Mouse (Mus musculus): ENCODE results near the gene Mycl. TPM values are rescaled to one million over a fixed set of nuclear protein-coding genes. Genes with fewer than 3 reads are reported as not detected.

Gene Mycl
- polyA plus RNA-seq, 1 experiment from 2014 or later = 76.1 TPM

DNA sequence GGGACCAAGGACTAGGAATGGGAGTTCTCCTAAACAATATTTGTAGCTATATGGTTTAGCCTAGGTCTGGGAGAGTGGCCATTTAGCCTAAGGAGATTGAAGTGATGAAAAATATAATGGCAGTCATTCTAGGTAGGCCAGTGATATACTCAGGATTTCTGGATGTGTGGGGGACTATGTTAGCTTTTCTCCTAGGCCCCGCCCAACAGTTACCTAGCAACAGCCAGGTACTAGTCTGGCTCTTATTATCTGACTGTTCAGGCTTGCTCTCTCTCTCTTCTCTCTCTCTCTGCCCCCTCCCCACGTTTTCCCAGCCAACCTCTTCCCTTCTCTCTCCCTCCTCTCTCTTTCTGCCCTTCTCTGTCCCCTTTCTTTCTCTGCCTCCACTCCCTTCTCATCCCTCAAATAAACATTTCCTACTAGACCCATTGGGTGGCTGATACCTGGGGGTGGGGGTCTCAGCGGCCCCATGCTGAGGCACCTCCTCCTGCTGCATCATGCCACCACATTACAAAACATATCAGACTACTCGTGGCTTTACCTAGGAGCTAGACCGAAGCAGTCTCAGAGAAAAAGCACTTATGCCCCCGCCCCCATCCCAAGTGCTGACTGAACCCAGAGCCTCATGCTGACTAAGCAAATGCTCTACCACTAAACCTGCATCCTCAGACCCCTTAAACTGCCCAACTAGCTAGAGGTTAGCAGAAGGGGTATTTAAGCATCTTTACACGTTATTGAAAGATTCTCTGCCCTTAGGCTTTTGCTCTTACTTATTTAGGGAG lies 19.2 kb downstream of the Mycl start:
- 18% methylated on average over 7 of the region's 7 CpGs for WGBS

DNA sequence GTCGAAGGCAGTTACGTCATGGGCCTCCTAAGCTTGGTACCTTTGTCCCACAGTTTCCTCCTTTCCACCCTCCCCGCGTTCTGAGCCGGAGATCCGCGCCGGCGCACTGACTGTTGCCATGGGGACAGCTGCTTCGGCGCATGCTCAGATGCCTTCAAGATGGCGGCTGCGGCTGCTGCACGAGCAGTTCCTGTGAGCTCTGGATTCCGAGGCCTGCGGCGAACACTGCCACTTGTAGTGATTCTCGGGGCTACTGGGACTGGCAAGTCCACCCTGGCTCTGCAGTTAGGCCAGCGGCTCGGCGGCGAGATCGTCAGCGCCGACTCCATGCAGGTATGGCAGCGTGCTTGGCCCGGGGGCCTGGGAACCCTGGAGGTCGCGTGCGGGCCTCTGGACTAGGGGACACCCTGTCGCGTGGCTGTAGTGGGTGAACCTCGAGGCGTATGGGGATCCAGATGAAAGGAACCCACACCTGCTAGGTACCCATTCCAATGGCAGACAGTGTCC lies 21.1 kb downstream of the Mycl start, which contains the start of gene Trit1:
TSS of gene Trit1 (plus strand) at position 147 of the 507 bp plus-strand sequence.
- peak within 1 kb of the TSS; percentile 95 for H3K27ac ChIP-seq (ENCODE audit: low read depth, low read length)
- H3K4me3 ChIP-seq (ENCODE audit: low read depth, low read length) = peak within 1 kb of the TSS; percentile 89
- peaks cover 13% of the 10 kb centered on the region for H3K4me1 ChIP-seq (replicated peaks; ENCODE audit: control insufficient read depth, insufficient read depth, low read length)
- DNase-seq (ENCODE audit: low spot score) (peak; percentile 97), ATAC-seq (ENCODE audit: low FRiP score) (peak; percentile 88)
- H3K9ac ChIP-seq (ENCODE audit: low read depth, low read length) = peak within 1 kb of the TSS; percentile 93
- no peaks in the 10 kb centered on the region for H3K9me3 ChIP-seq (ENCODE audit: control insufficient read depth, low read length)
- H3K27me3 ChIP-seq (ENCODE audit: control insufficient read depth, insufficient read depth, low read length) = no peaks in the 10 kb centered on the region
- WGBS = under 1% methylated on average over 34 of the region's 34 CpGs
- peak within 1 kb of the TSS; percentile 87 for H3K4me2 ChIP-seq (replicated peaks; ENCODE audit: low read depth, low read length)
- H3K36me3 ChIP-seq (ENCODE audit: control insufficient read depth, insufficient read depth, low read length) = no peaks in the 10 kb centered on the region

More for the DNA sequence above, 19.2 kb downstream of the Mycl start:
- Histone ChIP-seq H3K27ac (ENCODE audit: low read depth, low read length) (peak overlapping the region; percentile 95), H3K4me2 (replicated peaks; ENCODE audit: low read depth, low read length) (peak overlapping the region; percentile 20; the same call in 1 of the 2 replicates), H3K4me1 (replicated peaks; ENCODE audit: control insufficient read depth, insufficient read depth, low read length) (peaks cover 13% of the 10 kb centered on the region), H3K27me3 (ENCODE audit: control insufficient read depth, insufficient read depth, low read length) (no peaks in the 10 kb centered on the region), H3K9me3 (ENCODE audit: control insufficient read depth, low read length) (no peaks in the 10 kb centered on the region), H3K4me3 (ENCODE audit: low read depth, low read length) (no peak overlapping the region), H3K36me3 (ENCODE audit: control insufficient read depth, insufficient read depth, low read length) (no peaks in the 10 kb centered on the region), H3K9ac (ENCODE audit: low read depth, low read length) (no peak overlapping the region; the same call in 1 of the 2 replicates)
- DNase-seq (ENCODE audit: low spot score) (peak; percentile 44), ATAC-seq (ENCODE audit: low FRiP score) (peak; percentile 36; the same call in 1 of the 2 replicates)

DNA sequence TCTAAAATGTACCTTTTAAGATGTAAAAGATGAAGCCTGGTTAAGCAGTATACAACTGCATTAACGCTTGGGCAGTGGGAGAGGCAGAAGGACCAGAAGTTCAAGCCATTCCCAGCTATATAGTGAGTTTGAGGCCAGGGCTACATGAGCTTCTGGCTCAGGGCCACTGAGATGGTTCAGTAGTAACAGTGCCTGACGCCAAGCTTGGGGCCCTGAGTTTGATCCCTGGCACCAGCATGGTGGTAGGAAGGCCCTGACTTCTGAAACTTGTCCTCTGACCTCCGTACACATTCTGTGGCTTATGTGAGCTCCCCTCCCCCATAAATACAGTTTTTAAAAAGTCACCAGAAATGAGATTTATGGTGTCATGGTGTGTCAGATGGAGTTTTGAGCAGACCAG lies 26.1 kb downstream of the Mycl start:
- no peaks in the 10 kb centered on the region for H3K36me3 ChIP-seq (ENCODE audit: control insufficient read depth, insufficient read depth, low read length)
- no peak overlapping the region for H3K9ac ChIP-seq (ENCODE audit: low read depth, low read length)
- no peak for DNase-seq (ENCODE audit: low spot score)
- H3K9me3 ChIP-seq (ENCODE audit: control insufficient read depth, low read length) = no peaks in the 10 kb centered on the region
- no peak overlapping the region for H3K4me3 ChIP-seq (ENCODE audit: low read depth, low read length)
- peaks cover 4% of the 10 kb centered on the region; the same call in 1 of the 2 replicates for H3K4me1 ChIP-seq (replicated peaks; ENCODE audit: control insufficient read depth, insufficient read depth, low read length)
- no peak overlapping the region for H3K27ac ChIP-seq (ENCODE audit: low read depth, low read length)
- no peak overlapping the region for H3K4me2 ChIP-seq (replicated peaks; ENCODE audit: low read depth, low read length)
- ATAC-seq (ENCODE audit: low FRiP score) = no peak
- WGBS = 96% methylated on average over 3 of the region's 3 CpGs
- H3K27me3 ChIP-seq (ENCODE audit: control insufficient read depth, insufficient read depth, low read length) = no peaks in the 10 kb centered on the region

DNA sequence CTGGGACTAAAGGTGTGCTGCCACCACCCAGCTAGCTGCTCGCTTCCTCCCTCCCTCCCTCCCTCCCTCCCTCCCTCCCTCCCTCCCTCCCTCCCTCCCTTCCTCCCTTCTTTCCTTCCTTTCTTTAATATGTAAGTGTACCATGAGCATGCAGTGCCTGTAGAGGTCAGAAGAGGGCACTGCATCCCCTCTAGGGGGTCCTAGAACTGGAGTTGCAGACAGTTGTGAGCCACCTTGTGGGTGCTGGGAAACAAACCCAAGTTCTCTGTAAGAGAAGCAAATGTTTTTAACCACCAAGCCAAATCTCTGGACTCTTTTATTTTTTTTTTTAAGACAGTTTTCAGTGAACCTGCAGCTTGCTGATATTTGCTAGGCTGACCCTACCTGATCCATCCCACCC lies 27.4 kb downstream of the Mycl start:
- peaks cover 9% of the 10 kb centered on the region; the same call in 1 of the 2 replicates for H3K36me3 ChIP-seq (ENCODE audit: control insufficient read depth, insufficient read depth, low read length)

DNA sequence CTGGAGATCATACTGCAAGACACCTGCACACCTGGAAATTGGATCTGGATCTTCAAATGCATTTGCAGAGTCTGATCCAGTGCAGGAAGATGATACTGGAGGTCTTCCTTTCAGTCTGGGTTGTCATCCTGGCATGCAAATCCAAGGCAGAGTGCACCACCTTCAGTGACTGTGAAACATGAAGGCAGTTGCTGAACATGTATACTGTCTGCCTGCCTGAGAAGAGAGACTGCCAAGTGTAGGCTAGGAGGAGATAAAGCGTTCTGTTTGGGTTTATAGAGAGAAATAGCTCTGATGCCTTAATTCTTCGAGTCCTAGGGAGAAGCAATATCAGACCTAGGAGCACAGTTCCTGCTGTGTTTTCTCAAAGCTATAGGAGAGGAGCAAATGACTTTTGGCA lies 30.0 kb downstream of the Mycl start:
- Histone ChIP-seq H3K4me1 (replicated peaks; ENCODE audit: control insufficient read depth, insufficient read depth, low read length) (no peaks in the 10 kb centered on the region), H3K9ac (ENCODE audit: low read depth, low read length) (no peak overlapping the region), H3K9me3 (ENCODE audit: control insufficient read depth, low read length) (no peaks in the 10 kb centered on the region), H3K4me2 (replicated peaks; ENCODE audit: low read depth, low read length) (no peak overlapping the region), H3K27me3 (ENCODE audit: control insufficient read depth, insufficient read depth, low read length) (no peaks in the 10 kb centered on the region), H3K36me3 (ENCODE audit: control insufficient read depth, insufficient read depth, low read length) (peaks cover 14% of the 10 kb centered on the region; the same call in 1 of the 2 replicates), H3K4me3 (ENCODE audit: low read depth, low read length) (no peak overlapping the region), H3K27ac (ENCODE audit: low read depth, low read length) (no peak overlapping the region)
- DNase-seq (ENCODE audit: low spot score) = no peak
- WGBS = 90% methylated on average over 2 of the region's 2 CpGs
- no peak for ATAC-seq (ENCODE audit: low FRiP score)

More for the DNA sequence above, 27.4 kb downstream of the Mycl start:
- Histone ChIP-seq H3K27ac (ENCODE audit: low read depth, low read length) (no peak overlapping the region), H3K4me1 (replicated peaks; ENCODE audit: control insufficient read depth, insufficient read depth, low read length) (peaks cover 4% of the 10 kb centered on the region; the same call in 1 of the 2 replicates), H3K9me3 (ENCODE audit: control insufficient read depth, low read length) (no peaks in the 10 kb centered on the region), H3K9ac (ENCODE audit: low read depth, low read length) (no peak overlapping the region), H3K27me3 (ENCODE audit: control insufficient read depth, insufficient read depth, low read length) (no peaks in the 10 kb centered on the region), H3K4me2 (replicated peaks; ENCODE audit: low read depth, low read length) (no peak overlapping the region), H3K4me3 (ENCODE audit: low read depth, low read length) (no peak overlapping the region)
- ATAC-seq (ENCODE audit: low FRiP score) (no peak), DNase-seq (ENCODE audit: low spot score) (no peak)
- WGBS = 82% methylated on average over 1 of the region's 1 CpGs

DNA sequence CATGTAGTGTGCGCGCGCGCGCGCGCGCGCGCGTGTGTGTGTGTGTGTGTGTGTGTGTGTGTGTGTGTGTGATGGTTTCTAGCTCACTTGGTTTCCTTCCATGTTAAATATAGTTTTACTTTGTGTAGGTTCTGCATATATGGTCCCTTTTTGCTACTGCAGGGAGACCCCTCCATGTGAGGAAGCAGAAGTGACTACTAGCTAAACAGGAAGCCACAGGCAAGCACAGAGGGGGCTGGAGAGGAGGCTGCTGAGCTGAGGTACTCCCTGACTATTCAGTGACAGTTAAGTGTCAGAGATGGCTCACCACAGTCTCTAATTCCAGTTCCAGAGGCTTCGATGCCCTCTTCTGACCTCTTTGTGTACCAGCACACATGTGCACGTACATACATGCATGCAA lies 30.7 kb downstream of the Mycl start:
- Histone ChIP-seq H3K4me1 (replicated peaks; ENCODE audit: control insufficient read depth, insufficient read depth, low read length) (no peaks in the 10 kb centered on the region), H3K4me2 (replicated peaks; ENCODE audit: low read depth, low read length) (no peak overlapping the region), H3K9ac (ENCODE audit: low read depth, low read length) (no peak overlapping the region), H3K27ac (ENCODE audit: low read depth, low read length) (no peak overlapping the region), H3K4me3 (ENCODE audit: low read depth, low read length) (no peak overlapping the region), H3K36me3 (ENCODE audit: control insufficient read depth, insufficient read depth, low read length) (peaks cover 14% of the 10 kb centered on the region; the same call in 1 of the 2 replicates), H3K27me3 (ENCODE audit: control insufficient read depth, insufficient read depth, low read length) (no peaks in the 10 kb centered on the region), H3K9me3 (ENCODE audit: control insufficient read depth, low read length) (no peaks in the 10 kb centered on the region)
- 95% methylated on average over 13 of the region's 13 CpGs for WGBS
- ATAC-seq (ENCODE audit: low FRiP score) (no peak), DNase-seq (ENCODE audit: low spot score) (no peak)

DNA sequence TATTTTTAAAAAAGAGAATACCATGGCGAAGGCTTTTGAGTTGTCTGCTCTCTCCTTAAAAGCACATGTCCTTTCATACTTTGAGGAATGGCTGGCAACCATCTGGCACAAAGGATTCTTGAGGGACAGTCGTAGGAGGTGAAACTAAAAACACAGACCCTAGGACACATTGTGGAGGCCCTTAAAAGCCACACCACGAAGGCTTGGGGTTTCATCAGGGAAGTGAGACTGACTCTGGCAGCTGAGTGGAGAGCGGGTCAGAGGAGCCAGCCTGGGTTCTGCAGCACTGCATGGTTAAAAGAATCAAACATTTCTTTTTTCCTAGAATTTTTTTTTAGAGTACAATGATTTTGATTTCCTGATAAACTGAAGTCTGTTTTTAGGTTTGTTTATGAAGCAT lies 31.1 kb downstream of the Mycl start:
- WGBS = 86% methylated on average over 4 of the region's 4 CpGs
- H3K27ac ChIP-seq (ENCODE audit: low read depth, low read length) = no peak overlapping the region
- H3K4me2 ChIP-seq (replicated peaks; ENCODE audit: low read depth, low read length) = no peak overlapping the region
- no peaks in the 10 kb centered on the region for H3K27me3 ChIP-seq (ENCODE audit: control insufficient read depth, insufficient read depth, low read length)
- H3K4me1 ChIP-seq (replicated peaks; ENCODE audit: control insufficient read depth, insufficient read depth, low read length) = no peaks in the 10 kb centered on the region
- H3K36me3 ChIP-seq (ENCODE audit: control insufficient read depth, insufficient read depth, low read length) = peaks cover 14% of the 10 kb centered on the region; the same call in 1 of the 2 replicates
- DNase-seq (ENCODE audit: low spot score) = no peak
- H3K4me3 ChIP-seq (ENCODE audit: low read depth, low read length) = no peak overlapping the region
- no peak for ATAC-seq (ENCODE audit: low FRiP score)
- no peak overlapping the region for H3K9ac ChIP-seq (ENCODE audit: low read depth, low read length)
- H3K9me3 ChIP-seq (ENCODE audit: control insufficient read depth, low read length) = no peaks in the 10 kb centered on the region

DNA sequence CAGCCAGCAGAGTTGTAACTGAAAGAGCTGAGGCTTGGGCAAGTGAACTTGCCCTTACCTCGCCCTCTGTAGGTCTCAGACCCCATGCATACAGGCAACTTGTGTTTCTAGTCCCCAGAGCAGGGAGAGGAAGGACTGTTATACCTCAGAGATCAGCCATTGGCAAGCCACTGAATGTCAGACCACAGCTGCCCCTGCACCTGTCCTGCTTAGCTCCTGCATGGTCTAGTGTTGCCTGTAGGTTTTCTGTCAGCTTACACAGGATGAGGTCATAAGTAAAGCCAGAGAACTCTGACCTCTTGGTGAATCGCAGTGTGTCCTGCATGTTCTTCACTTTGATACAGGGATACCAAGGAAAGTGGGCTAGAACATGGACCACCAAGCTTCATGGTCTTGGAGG lies 39.4 kb downstream of the Mycl start:
- Histone ChIP-seq H3K27me3 (ENCODE audit: control insufficient read depth, insufficient read depth, low read length) (no peaks in the 10 kb centered on the region), H3K4me3 (ENCODE audit: low read depth, low read length) (no peak overlapping the region), H3K9me3 (ENCODE audit: control insufficient read depth, low read length) (no peaks in the 10 kb centered on the region), H3K9ac (ENCODE audit: low read depth, low read length) (no peak overlapping the region), H3K36me3 (ENCODE audit: control insufficient read depth, insufficient read depth, low read length) (0 out of 2 replicates have a peak, but pooled peaks cover 2% of the 10 kb centered on the region), H3K4me1 (replicated peaks; ENCODE audit: control insufficient read depth, insufficient read depth, low read length) (no peaks in the 10 kb centered on the region), H3K27ac (ENCODE audit: low read depth, low read length) (no peak overlapping the region), H3K4me2 (replicated peaks; ENCODE audit: low read depth, low read length) (no peak overlapping the region)
- ATAC-seq (ENCODE audit: low FRiP score) (no peak), DNase-seq (ENCODE audit: low spot score) (no peak)
- 87% methylated on average over 2 of the region's 2 CpGs for WGBS

DNA sequence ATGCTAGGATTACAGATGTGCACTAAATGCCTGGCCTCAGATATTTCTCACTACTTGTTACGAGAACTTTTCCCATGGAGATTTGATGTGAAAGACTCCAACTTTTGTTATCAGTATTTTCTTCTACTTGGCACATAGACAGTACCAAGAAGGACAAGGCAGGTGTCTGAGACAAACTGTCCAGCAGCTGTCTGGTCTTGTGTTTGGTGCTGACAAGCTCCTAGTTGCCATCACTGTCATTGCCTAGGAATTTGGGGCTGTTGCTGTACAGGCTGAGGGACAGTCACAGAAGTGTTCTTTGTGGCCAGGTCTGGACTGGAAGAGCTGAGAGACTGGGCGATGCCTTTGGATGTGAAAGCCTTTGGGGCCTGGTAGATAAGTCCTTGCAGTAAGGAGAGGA lies 40.2 kb downstream of the Mycl start:
- no peak overlapping the region for H3K9ac ChIP-seq (ENCODE audit: low read depth, low read length)
- no peak overlapping the region for H3K4me2 ChIP-seq (replicated peaks; ENCODE audit: low read depth, low read length)
- no peak overlapping the region for H3K27ac ChIP-seq (ENCODE audit: low read depth, low read length)
- H3K36me3 ChIP-seq (ENCODE audit: control insufficient read depth, insufficient read depth, low read length) = no peaks in the 10 kb centered on the region
- DNase-seq (ENCODE audit: low spot score) (no peak), ATAC-seq (ENCODE audit: low FRiP score) (no peak)
- H3K4me3 ChIP-seq (ENCODE audit: low read depth, low read length) = no peak overlapping the region
- H3K9me3 ChIP-seq (ENCODE audit: control insufficient read depth, low read length) = no peaks in the 10 kb centered on the region
- WGBS = 95% methylated on average over 2 of the region's 2 CpGs
- no peaks in the 10 kb centered on the region for H3K27me3 ChIP-seq (ENCODE audit: control insufficient read depth, insufficient read depth, low read length)
- no peaks in the 10 kb centered on the region for H3K4me1 ChIP-seq (replicated peaks; ENCODE audit: control insufficient read depth, insufficient read depth, low read length)
